Mouse (Mus musculus): ENCODE measurements at regions not wholly inside any gene's neighbourhood (a gene's known extent, or its start where the extent isn't known, plus 50 kb on each side); places are given as distances from the start of the nearest gene placed in this dataset.

DNA sequence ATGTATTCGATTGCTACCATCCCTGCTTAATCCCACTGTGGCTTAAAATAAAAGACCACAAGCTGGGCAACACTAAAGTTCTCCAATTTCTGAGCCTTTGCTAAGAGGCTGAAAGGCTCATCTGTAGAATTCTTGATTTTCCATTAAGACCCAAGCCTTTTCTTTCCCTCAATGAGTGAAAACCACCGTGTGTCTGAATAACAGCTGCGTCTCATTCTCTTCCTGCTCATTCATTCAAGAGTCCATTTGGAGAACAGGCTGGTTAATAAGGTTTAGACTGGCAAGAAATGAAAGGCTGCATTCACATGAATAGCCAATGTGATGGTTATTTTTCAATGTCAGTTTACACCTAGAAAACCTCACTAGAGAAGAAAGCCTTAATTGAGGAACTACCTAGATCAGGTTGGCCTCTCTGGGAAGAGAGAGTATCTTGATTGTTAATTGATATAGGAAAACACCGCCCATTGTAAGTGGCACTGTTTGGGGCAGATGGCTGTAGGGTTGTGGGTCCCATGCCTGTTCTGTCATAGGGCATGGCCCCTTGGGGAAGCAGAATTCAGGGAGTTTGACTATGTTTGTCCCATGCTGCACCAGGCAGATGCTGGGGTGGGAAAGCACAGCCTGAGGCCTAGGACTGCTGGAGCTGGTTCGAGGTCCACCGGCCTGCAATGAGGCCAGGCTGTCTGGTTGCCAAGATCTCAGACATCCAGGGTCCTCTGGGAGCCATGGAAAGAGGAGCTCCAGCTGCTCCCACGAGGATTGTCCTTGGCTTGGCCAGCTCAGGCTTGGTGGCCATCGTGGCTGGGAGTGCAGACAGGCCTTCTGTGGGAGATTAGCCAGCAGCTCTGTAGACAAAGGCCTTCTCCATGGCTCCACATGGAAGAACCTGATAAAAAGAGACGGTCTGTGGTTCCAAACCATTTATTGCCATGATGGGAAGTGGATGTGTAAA is 161.3 kb upstream of the Castor2 start:
- no peak for ATAC-seq (replicated peaks; ENCODE audit: low read depth, poor library complexity, severe bottlenecking)

- no peak for ATAC-seq (replicated peaks; ENCODE audit: low read depth, poor library complexity, severe bottlenecking)
Measured at GRCm38 (mm10) chr5:133935451-133935850, 164.1 kb upstream of the Castor2 start.

- ATAC-seq (replicated peaks; ENCODE audit: low read depth, poor library complexity, severe bottlenecking): no peak
Measured at GRCm38 (mm10) chr5:133935006-133935405, 164.5 kb upstream of the Castor2 start.

- ATAC-seq (replicated peaks; ENCODE audit: low read depth, poor library complexity, severe bottlenecking): no peak
Measured at GRCm38 (mm10) chr5:133930101-133930500, 169.4 kb upstream of the Castor2 start.

DNA sequence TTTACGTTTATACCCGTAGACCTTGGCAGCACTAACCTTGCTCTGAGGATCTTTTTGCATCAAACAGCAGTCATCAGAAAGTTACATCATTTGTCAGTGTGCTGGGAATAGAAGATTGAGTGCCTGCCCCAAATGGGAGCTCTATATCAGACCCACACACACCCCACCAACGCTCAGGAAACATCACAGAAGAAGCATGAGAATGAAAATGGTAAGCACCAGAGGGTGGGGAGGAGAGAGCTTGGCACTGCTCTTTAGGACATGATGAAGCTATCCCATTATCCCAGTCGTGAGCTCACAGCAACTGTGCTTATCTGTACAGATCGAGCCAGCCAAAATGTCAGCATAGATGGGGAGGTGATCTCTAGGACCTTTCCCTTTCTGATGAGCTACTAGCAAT is 172.5 kb upstream of the Castor2 start:
- no peak for ATAC-seq (replicated peaks; ENCODE audit: low read depth, poor library complexity, severe bottlenecking)

- ATAC-seq (replicated peaks; ENCODE audit: low read depth, poor library complexity, severe bottlenecking): no peak
Measured at GRCm38 (mm10) chr5:133925184-133925900, 174.2 kb upstream of the Castor2 start.

GRCm38 (mm10) chr5:133922181-133922580 is 177.3 kb upstream of the Castor2 start:
- no peak for ATAC-seq (replicated peaks; ENCODE audit: low read depth, poor library complexity, severe bottlenecking)

DNA sequence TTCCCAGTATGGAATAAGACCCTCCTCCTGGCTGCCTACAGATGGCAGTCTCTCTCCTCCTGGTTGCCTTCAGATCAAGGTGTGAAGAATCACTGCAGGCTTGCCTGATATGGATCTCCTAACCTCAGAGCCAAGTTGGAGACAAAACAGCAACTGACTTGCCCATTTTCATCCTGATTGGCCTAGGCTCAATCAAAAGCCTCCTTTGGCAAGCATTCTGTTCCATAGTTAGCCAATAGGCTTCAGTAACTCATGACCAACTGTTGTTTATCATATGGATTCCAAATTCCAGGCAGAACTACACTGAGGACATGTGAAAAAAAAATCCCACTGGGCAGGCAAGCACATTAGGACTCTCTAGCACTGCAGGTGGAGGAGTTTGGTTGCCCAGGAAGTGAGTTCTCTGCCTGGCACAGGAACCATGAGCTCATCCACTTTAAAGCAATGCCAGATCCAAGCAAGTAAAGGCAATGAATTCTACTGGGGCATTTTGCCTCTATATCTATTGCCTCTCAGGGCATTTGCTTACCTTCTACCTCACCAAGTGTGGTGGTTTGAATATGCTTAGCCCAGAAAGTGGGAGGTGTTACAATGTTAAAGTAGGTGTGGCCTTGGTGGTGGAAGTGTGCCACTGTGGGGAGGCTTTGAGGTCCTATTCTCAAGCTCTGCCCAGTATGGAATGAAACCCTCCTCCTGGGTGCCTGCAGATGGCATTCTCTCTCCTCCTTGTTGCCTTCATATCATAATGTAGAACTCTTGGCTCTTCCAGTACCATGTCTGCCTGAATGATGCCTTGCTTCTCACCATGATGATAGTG is 183.6 kb upstream of the Castor2 start:
- no peak for ATAC-seq (replicated peaks; ENCODE audit: low read depth, poor library complexity, severe bottlenecking)

GRCm38 (mm10) chr5:133907442-133907841 is 192.1 kb upstream of the Castor2 start:
- ATAC-seq (replicated peaks; ENCODE audit: low read depth, poor library complexity, severe bottlenecking): no peak

DNA sequence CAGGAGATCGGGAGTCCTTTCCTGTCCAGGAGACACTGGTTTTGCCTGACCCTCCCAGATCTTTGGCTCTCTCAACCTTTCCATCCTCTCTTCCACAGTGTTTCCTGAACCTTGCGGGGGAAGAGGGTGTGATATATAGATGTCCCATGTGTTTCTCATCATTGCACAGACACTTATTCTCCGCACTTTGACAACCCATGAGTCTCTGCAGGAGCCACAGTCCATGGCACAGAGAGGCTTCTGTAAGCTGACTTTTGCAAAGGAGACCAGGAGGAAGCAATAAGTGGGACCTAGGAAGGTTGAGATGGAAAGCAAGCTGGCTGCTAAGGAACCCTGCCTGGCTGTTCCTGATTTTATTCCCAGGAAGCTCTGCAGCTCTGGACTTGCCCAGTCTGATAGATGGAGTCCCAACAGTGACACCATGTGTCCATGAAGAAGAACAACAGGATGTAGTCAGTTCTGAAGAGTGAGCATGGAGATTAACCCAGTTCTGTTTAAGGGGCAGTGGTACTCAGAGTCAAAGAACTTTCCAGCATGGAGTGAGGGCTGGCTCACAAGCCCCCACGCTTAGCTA is 201.4 kb upstream of the Castor2 start:
- no peak for ATAC-seq (replicated peaks; ENCODE audit: low read depth, poor library complexity, severe bottlenecking)

DNA sequence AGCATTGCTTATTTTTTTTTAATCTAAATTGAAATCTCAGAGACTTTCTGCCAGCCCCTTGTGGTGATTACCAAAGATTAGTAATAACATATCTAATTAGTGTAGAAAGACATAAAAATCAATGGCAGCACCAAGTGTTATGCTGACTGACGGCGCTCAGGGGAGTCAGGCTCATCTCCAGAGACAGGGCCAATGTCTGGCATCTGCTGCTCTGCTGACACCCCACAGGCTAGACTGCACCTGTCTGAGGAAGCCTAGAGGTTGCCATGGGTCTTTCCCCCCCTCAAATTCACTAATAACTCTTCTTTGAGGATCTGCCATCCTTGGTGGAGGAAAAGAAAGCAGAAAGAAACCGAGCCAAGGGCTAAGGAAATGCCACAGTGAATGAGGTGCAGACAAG is 208.8 kb upstream of the Castor2 start:
- no peak for ATAC-seq (replicated peaks; ENCODE audit: low read depth, poor library complexity, severe bottlenecking)

DNA sequence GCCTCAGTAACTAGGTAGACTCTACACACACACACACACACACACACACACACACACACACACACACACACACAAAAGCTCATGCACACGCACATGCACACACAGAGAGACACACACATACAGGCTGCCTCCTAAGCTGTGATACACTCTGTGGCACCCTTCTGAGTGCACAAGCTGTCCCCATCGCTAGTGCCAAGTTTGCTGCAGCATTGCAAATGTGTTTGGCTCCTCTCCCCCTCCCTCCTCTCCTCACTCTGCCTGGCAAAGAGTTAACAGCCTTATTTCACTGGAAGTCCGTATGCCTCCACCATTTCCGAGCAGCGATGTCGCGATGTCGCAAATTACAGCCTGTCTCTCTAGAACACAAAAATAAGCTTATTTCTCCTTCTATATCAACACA is 209.7 kb upstream of the Castor2 start:
- no peak for ATAC-seq (replicated peaks; ENCODE audit: low read depth, poor library complexity, severe bottlenecking)

GRCm38 (mm10) chr5:133885507-133885906 is 214.0 kb upstream of the Castor2 start:
- no peak for ATAC-seq (replicated peaks; ENCODE audit: low read depth, poor library complexity, severe bottlenecking)

- ATAC-seq (replicated peaks; ENCODE audit: low read depth, poor library complexity, severe bottlenecking): no peak
Measured at GRCm38 (mm10) chr5:133885016-133885415, 214.5 kb upstream of the Castor2 start.

DNA sequence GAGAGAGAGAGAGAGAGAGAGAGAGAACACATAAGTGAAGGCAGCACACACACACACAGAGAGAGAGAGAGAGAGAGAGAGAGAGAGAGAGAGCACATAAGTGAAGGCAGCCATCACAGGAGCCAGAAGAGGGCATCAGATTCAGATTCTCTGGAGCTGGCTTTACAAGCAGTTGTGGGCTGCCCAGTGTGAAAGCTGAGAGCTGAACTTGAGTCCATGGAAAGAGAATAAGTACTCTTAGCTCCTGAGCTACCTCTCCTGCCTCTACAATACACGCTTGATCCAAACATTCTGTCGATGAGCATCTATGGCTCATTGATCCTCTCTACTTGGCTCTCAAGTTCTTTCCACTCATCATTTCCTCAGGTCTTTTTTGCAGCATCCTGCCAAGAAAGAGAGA is 214.9 kb upstream of the Castor2 start:
- ATAC-seq (replicated peaks; ENCODE audit: low read depth, poor library complexity, severe bottlenecking): no peak

DNA sequence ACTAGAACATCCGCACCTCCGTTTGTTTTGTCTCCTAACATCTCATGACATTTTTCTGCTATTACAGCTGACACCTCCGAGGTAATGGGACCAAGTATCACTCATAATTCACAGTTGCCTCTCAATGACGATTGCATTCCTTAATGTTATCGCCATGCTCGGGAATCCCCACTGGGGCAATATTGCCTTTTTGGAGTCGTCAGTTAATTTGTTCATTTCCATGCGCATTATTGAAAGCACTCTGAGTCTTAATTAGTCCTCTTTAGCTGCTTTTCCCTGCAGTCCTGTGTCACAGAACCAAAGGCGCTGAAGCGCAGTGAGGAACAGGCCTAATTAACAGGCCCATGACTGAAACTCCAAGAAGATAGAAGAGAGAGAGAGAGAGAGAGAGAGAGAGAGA is 255.0 kb upstream of the Castor2 start:
- no peak for ATAC-seq (replicated peaks; ENCODE audit: low read depth, poor library complexity, severe bottlenecking)

DNA sequence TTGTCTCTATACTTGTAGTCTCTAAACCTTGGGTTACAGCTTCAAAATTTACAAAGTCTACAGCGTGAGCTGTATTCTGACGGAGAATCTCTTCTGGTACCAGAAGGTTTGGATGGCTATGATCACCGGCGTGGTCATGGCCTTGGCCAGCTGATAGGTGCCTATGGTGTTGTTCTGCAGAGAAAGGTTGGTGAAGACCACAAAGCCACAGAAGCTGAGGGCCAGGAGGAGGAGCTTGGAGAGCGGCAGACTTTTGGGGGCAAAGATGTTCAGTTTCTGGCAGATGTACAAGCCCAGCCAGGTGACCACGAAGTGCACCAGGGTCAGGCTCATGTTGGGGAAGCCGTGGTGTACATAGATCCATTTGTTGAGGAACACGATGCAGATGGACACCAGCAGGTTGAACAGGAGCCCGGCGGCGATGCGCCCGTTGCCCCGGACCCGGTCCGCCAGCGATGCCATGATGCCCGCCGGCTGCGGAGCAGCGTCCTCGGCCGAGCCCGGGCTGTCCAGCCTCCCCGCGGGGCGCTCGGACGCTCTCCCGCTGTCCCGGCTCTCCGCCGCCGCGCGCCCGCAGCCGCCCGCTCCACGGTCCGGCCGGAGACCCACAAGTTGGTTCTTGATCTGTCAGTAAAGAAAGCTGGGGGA is 257.3 kb upstream of the Castor2 start:
- ATAC-seq (replicated peaks; ENCODE audit: low read depth, poor library complexity, severe bottlenecking): peak; percentile 80

GRCm38 (mm10) chr5:133838286-133838685 is 261.2 kb upstream of the Castor2 start:
- no peak for ATAC-seq (replicated peaks; ENCODE audit: low read depth, poor library complexity, severe bottlenecking)

DNA sequence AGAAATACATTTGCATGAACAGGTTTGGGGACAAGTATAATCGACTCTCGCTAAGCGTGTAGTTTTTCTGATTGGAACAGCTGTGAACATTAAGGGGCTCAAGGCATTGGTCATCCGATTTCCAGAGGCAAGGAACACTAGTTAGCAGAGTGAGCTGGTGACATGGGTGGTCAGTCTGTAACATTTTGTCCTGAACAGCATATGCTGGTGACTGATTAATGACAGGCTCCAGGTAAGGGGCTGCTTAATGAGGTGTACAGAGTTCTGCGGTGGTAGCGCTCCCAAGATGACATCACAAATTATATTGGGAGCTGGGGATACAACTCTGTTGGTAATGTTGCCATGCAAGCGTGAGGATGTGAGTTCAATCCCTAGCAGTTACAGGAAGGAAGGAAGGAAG is 266.3 kb upstream of the Castor2 start:
- no peak for ATAC-seq (replicated peaks; ENCODE audit: low read depth, poor library complexity, severe bottlenecking)

- ATAC-seq (replicated peaks; ENCODE audit: low read depth, poor library complexity, severe bottlenecking): no peak
Measured at GRCm38 (mm10) chr5:133828226-133828625, 271.3 kb upstream of the Castor2 start.
